Mouse (Mus musculus) heart, adult 2 months (tissue): Measurements from ENCODE around the gene Setd1b.

Experiments
- CTCF ChIP-seq: fragments of 200-600 bp; IDR thresholded peaks from 2 replicates; pipeline ENCODE4 v1.8.1; 2022; ENCODE audit warnings: antibody characterized with exemption, mild to moderate bottlenecking, moderate library complexity
- POLR2A ChIP-seq: fragments of 200-500 bp; IDR thresholded peaks from 2 replicates; pipeline ENCODE4 v1.6.1; 2011; ENCODE audit warnings: mild to moderate bottlenecking, low read depth, low read length, control low read depth; ENCODE audit not compliant: insufficient read depth

DNA sequence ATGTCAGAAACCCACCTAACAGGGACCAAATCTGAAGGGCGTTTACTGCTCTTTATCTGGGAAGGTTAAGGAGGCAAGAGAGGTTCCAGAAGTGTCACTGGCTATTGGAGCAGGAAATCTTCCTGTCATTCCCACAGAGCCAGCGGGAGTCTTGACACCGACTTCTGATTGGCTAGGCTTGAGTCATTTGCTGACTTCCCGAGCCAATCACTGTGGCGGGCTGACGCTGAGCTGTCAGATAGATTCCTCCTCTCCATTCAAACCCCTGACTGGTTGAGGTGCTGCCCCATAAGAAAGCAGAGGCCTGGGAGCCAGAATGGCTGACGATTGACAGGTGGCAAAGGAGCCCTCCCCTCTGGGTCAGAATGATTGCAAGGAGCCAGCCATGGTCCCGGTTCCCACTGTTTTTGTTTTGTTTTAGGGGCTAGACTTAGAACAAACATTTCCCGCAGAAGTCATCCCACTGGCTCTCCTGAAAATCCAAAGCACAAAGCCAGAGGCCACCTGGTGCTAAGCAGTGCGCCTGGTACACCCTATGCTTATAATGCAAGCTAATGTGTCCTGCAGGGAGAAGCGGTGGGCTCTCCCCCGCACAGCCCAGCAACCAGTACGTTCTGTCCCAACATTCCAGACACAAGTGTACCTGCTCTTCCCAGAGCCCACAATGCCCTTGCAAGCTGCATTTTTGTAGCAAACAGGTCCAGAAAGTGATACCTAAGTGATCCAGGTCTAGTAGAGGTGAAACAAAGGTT is 32.4 kb upstream of the Setd1b start:
- TF ChIP-seq POLR2A (no peak), CTCF (no peak)
